Mouse (Mus musculus) large intestine, adult 2 months (tissue): ENCODE measurements around the gene Try5. TPM values are rescaled to one million over a fixed set of nuclear protein-coding genes. Genes with fewer than 3 reads are reported as not detected.
"Not testable (repeated sequence)": the region's sequence is repeated elsewhere in the genome, so short reads cannot be mapped to it uniquely, and the experiment has no call there.

Source experiments
- DNase-seq: peaks from one replicate; pipeline ENCODE4 v3.0.0-alpha.2; 2012; ENCODE audit warnings: low read depth, low spot score
- WGBS: fragments of 180-500 bp; shearing (Covaris S2); methylation state at CpG from one replicate; pipeline ENCODE4 v1.1.7; 2018; 5-methylcytosine and 5-hydroxymethylcytosine counted together
- polyA plus RNA-seq: library from polyadenylated mRNA; depleted of rRNA; stranded (reverse); fragments of >200 nt; gene quantifications from 2 replicates; pipeline ENCODE4 v1.2.3, GENCODE M21; 2012; rRNA removed

Gene Try5
- polyA plus RNA-seq, result 0.57 and 1.0 TPM in 2 replicates

GRCm38 (mm10) chr6:41316741-41317140, at the start of gene Try5:
TSS of gene Try5 (minus strand) at chr6:41316841.
- DNase-seq, result not testable (repeated sequence)
- WGBS, result 65% methylated on average over 3 of the region's 3 CpGs

GRCm38 (mm10) chr6:41353932-41354331, 37.3 kb upstream of the Try5 start, which contains the start of gene Try10:
TSS of gene Try10 (plus strand) at chr6:41354105.
- DNase-seq, result no peak
- WGBS, result 70% methylated on average over 2 of the region's 2 CpGs

GRCm38 (mm10) chr6:41301969-41302368, 14.7 kb downstream of the Try5 start, which contains the start of gene Try4:
TSS of gene Try4 (plus strand) at chr6:41302269.
- no peak for DNase-seq
- WGBS, result 31% methylated on average over 1 of the region's 1 CpGs

- 6% methylated on average over 1 of the region's 1 CpGs for WGBS
- no peak for DNase-seq
These were observed 18.4 kb downstream of the Try5 start for GRCm38 (mm10) chr6:41298255-41298654.

- DNase-seq, result no peak
- whole genome bisulfite sequencing, result 79% methylated on average over 6 of the region's 6 CpGs
These were observed 50.5 kb downstream of the Try5 start for GRCm38 (mm10) chr6:41266140-41266539.

- 40% methylated on average over 3 of the region's 3 CpGs for WGBS
- no peak for DNase-seq
These were observed 53.8 kb downstream of the Try5 start for GRCm38 (mm10) chr6:41262796-41263195.

Other genes starting within 250 kb of the Try5 start
- 0.61 and 2.2 TPM in 2 replicates for gene Try4, start 14.6 kb downstream of the Try5 start, polyA plus RNA-seq
- gene Try10, start 37.3 kb upstream of the Try5 start, polyA plus RNA-seq, result 0.10 TPM in 1 of 2 replicates, not detected in the other
- gene Prss3, start 60.8 kb upstream of the Try5 start, polyA plus RNA-seq, result not detected in 2 replicates
- not detected in 2 replicates for gene Gm5771, start 75.5 kb upstream of the Try5 start, polyA plus RNA-seq
- gene Gm10334, start 129.3 kb upstream of the Try5 start, polyA plus RNA-seq, result not detected in 2 replicates
- not detected in 2 replicates for gene Prss1, start 142.1 kb upstream of the Try5 start, polyA plus RNA-seq
- 1.3 and 1.9 TPM in 2 replicates for gene Prss2, start 204.9 kb upstream of the Try5 start, polyA plus RNA-seq